ENCODE assay signal across 9 mouse cellular contexts in genomic region chr13:51761186-51761813, GRCm38 (mm10). TPM values are rescaled to one million over a fixed set of nuclear protein-coding genes. Genes with fewer than 3 reads are reported as not detected.
A peak's percentile ranks its signal among the peaks of the same experiment; 100 is the strongest.
DNase-seq lines count a peak whose midpoint lies in the region; ATAC-seq and TF ChIP-seq lines count a peak whose summit lies in the region.
"Had no signal": no experiment of that assay in that cellular context is flagged by ENCODE, and none has a peak within 500 bp of the region (broad histone marks: within the 10 kb centered on the region; RNA-seq: fewer than 3 reads in every experiment).

No protein-coding gene starts in this region.

- H3K4me1 ChIP-seq in kidney, embryonic 16.5 days (ENCODE audit: insufficient read depth, low read length), result peaks cover 11% of the 10 kb centered on the region
- peaks cover 8% of the 10 kb centered on the region for H3K4me1 ChIP-seq in kidney, adult 2 months (ENCODE audit: control insufficient read depth, insufficient read depth, low read length)
- H3K4me1 ChIP-seq in embryonic facial prominence, embryonic 14.5 days (ENCODE audit: control insufficient read depth, insufficient read depth, low read length), result peaks cover 9% of the 10 kb centered on the region
- H3K4me1 ChIP-seq in midbrain, embryonic 13.5 days (replicated peaks), result peaks cover 22% of the 10 kb centered on the region

- WGBS in kidney, embryonic 16.5 days, result 78% methylated on average over 10 of the region's 10 CpGs
- 79% methylated on average over 10 of the region's 10 CpGs for whole genome bisulfite sequencing in kidney, adult 2 months
- WGBS in embryonic facial prominence, embryonic 14.5 days, result 54% methylated on average over 10 of the region's 10 CpGs
- 14% methylated on average over 10 of the region's 10 CpGs for WGBS in midbrain, embryonic 13.5 days

- H3K27me3 ChIP-seq in kidney, embryonic 16.5 days (ENCODE audit: insufficient read depth, low read length), result no peaks in the 10 kb centered on the region
- no peaks in the 10 kb centered on the region for H3K27me3 ChIP-seq in kidney, adult 2 months (replicated peaks; ENCODE audit: control insufficient read depth, insufficient read depth, low read length)
- no peaks in the 10 kb centered on the region for H3K27me3 ChIP-seq in embryonic facial prominence, embryonic 14.5 days (replicated peaks; ENCODE audit: control insufficient read depth, insufficient read depth, low read length)
- H3K27me3 ChIP-seq in midbrain, embryonic 13.5 days, result no peaks in the 10 kb centered on the region

- no peak for ATAC-seq in kidney, embryonic 16.5 days (ENCODE audit: low FRiP score, low TSS enrichment)
- ATAC-seq in embryonic facial prominence, embryonic 14.5 days (ENCODE audit: low read depth), result peak; percentile 35; the same call in 1 of the 2 replicates
- ATAC-seq in midbrain, embryonic 13.5 days, result peak; percentile 68
- no peak for ATAC-seq in megakaryocyte progenitor cell, adult 5-6 weeks (replicated peaks; ENCODE audit: poor library complexity)

- no peak for DNase-seq in kidney, adult 2 months
- DNase-seq in embryonic facial prominence, embryonic 14.5 days (ENCODE audit: low spot score), result no peak
- peak; percentile 44 for DNase-seq in heart, postnatal 25 days (ENCODE audit: low spot score)
- no peak for DNase-seq in yolk sac, embryonic 10.5 days (ENCODE audit: low spot score)
- DNase-seq in adipocyte (ENCODE audit: low spot score), result no peak
- DNase-seq: gastrocnemius, postnatal 36 days had no signal

- no peak for TF ChIP-seq POLR2A in kidney, adult 2 months (IDR thresholded peaks at IDR 0.05; ENCODE audit: low read depth, low read length)

- TF ChIP-seq CTCF in kidney, adult 2 months (conservative IDR thresholded peaks at IDR 0.05; ENCODE audit: insufficient read depth, insufficient read length, low read depth, low read length), result no peak

- H3K9me3 ChIP-seq in kidney, embryonic 16.5 days (ENCODE audit: low read length), result no peaks in the 10 kb centered on the region
- no peaks in the 10 kb centered on the region for H3K9me3 ChIP-seq in embryonic facial prominence, embryonic 14.5 days (ENCODE audit: control insufficient read depth, low read length)
- no peaks in the 10 kb centered on the region for H3K9me3 ChIP-seq in midbrain, embryonic 13.5 days

- H3K27ac ChIP-seq in kidney, embryonic 16.5 days (ENCODE audit: low read length), result peak overlapping the region; percentile 43; the same call in 1 of the 2 replicates
- no peak overlapping the region for H3K27ac ChIP-seq in kidney, adult 2 months (ENCODE audit: insufficient read depth, low read depth, low read length)
- peak overlapping the region; percentile 44; the same call in 1 of the 2 replicates for H3K27ac ChIP-seq in embryonic facial prominence, embryonic 14.5 days (replicated peaks; ENCODE audit: low read depth, low read length)
- H3K27ac ChIP-seq in midbrain, embryonic 13.5 days, result peak overlapping the region; percentile 42

- H3K4me3 ChIP-seq in kidney, embryonic 16.5 days (ENCODE audit: low read length), result no peak overlapping the region
- H3K4me3 ChIP-seq in kidney, adult 2 months (ENCODE audit: insufficient read depth, low read depth, low read length), result no peak overlapping the region
- no peak overlapping the region for H3K4me3 ChIP-seq in embryonic facial prominence, embryonic 14.5 days (ENCODE audit: low read depth, low read length)
- no peak overlapping the region for H3K4me3 ChIP-seq in midbrain, embryonic 13.5 days (replicated peaks)

- no peak overlapping the region for H3K4me2 ChIP-seq in kidney, embryonic 16.5 days (replicated peaks; ENCODE audit: low read depth, low read length)
- H3K4me2 ChIP-seq in embryonic facial prominence, embryonic 14.5 days (ENCODE audit: low read depth, low read length), result no peak overlapping the region
- H3K4me2 ChIP-seq in midbrain, embryonic 13.5 days (replicated peaks), result no peak overlapping the region

- H3K9ac ChIP-seq in kidney, embryonic 16.5 days (replicated peaks; ENCODE audit: low read length), result no peak overlapping the region
- H3K9ac ChIP-seq in embryonic facial prominence, embryonic 14.5 days (ENCODE audit: low read depth, low read length), result no peak overlapping the region; the same call in 1 of the 2 replicates
- no peak overlapping the region for H3K9ac ChIP-seq in midbrain, embryonic 13.5 days (replicated peaks)

- H3K36me3 ChIP-seq in kidney, embryonic 16.5 days (ENCODE audit: insufficient read depth, low read length), result no peaks in the 10 kb centered on the region; the same call in 1 of the 2 replicates
- no peaks in the 10 kb centered on the region for H3K36me3 ChIP-seq in kidney, adult 2 months (ENCODE audit: control insufficient read depth, insufficient read depth, low read length)
- H3K36me3 ChIP-seq in embryonic facial prominence, embryonic 14.5 days (ENCODE audit: control insufficient read depth, insufficient read depth, low read length), result no peaks in the 10 kb centered on the region
- H3K36me3 ChIP-seq in midbrain, embryonic 13.5 days, result no peaks in the 10 kb centered on the region

- intact Hi-C loops in heart, postnatal 25 days (cut with DNase I), result no loop called here

RNA-seq across cellular contexts. Expression of gene Sema4d, which starts 32.2 kb away (rescaled TPM):
- polyA plus RNA-seq in kidney, embryonic 16.5 days (2015; fragmentation: Nextera tagmentation; extraction: Ambion mirVana), result 28.8 and 29.0 TPM in 2 replicates
- polyA plus RNA-seq in kidney, adult 2 months (2012; rRNA removed), result 87.8 and 93.2 TPM in 2 replicates
- polyA plus RNA-seq in embryonic facial prominence, embryonic 14.5 days (2014; fragmentation: Nextera tagmentation; extraction: Ambion mirVana), result 11.1 and 11.7 TPM in 2 replicates
- 10 to 100 TPM; 61.6 to 70.0 TPM for total RNA-seq in heart, postnatal 25 days (2021)
- 7.1 and 7.8 TPM in 2 replicates for polyA plus RNA-seq in midbrain, embryonic 13.5 days (2015; fragmentation: Nextera tagmentation; extraction: Ambion mirVana)
- 25.4 and 27.1 TPM in 2 replicates for total RNA-seq in megakaryocyte progenitor cell, adult 5-6 weeks (2015)
- 8.6 and 10.7 TPM in 2 replicates for total RNA-seq in megakaryocyte progenitor cell, adult 5-6 weeks (2017)

Comparison
In these comparisons a context has a peak if more than half of its experiments do, and no peak if none do; other contexts are left out.
1. ATAC-seq: peak in embryonic facial prominence, embryonic 14.5 days (single experiment) and midbrain, embryonic 13.5 days (single experiment); none in kidney, embryonic 16.5 days (single experiment) and megakaryocyte progenitor cell, adult 5-6 weeks (single experiment).